Mouse (Mus musculus): ENCODE data around the gene Arpc5. TPM values are rescaled to one million over a fixed set of nuclear protein-coding genes. Genes with fewer than 3 reads are reported as not detected.
"Not testable (repeated sequence)": the region's sequence is repeated elsewhere in the genome, so short reads cannot be mapped to it uniquely, and the experiment has no call there.

Arpc5 gene
- polyA plus RNA-seq, 1 experiment from 2014 or later = 321 TPM

GRCm38 (mm10) chr1:152749276-152749675 is 17.1 kb upstream of the Arpc5 start:
- Histone ChIP-seq H3K27ac (replicated peaks) (no peak overlapping the region), H3K4me2 (no peak overlapping the region), H3K36me3 (no peaks in the 10 kb centered on the region), H3K4me3 (no peak overlapping the region), H3K9me3 (no peaks in the 10 kb centered on the region), H3K4me1 (replicated peaks) (peaks cover 14% of the 10 kb centered on the region; the same call in 1 of the 2 replicates), H3K27me3 (no peaks in the 10 kb centered on the region), H3K9ac (no peak overlapping the region)
- no peak for ATAC-seq (ENCODE audit: low read depth)
- 67% methylated on average over 9 of the region's 9 CpGs for WGBS

- H3K36me3 ChIP-seq = no peaks in the 10 kb centered on the region
- no peaks in the 10 kb centered on the region for H3K9me3 ChIP-seq
- no peak within 1 kb of the TSS for H3K27ac ChIP-seq (replicated peaks)
- no peak within 1 kb of the TSS for H3K9ac ChIP-seq
- no peak within 1 kb of the TSS for H3K4me2 ChIP-seq
- no peak within 1 kb of the TSS for H3K4me3 ChIP-seq
- H3K27me3 ChIP-seq = no peaks in the 10 kb centered on the region
- no peak for ATAC-seq (ENCODE audit: low read depth)
- WGBS = 61% methylated on average over 13 of the region's 13 CpGs
- H3K4me1 ChIP-seq (replicated peaks) = peaks cover 14% of the 10 kb centered on the region; the same call in 1 of the 2 replicates
Measured at GRCm38 (mm10) chr1:152750312-152750965, 15.9 kb upstream of the Arpc5 start, which contains the start of gene Apobec4. Apobec4 (plus strand) TSS chr1:152750551.

- H3K27ac ChIP-seq (replicated peaks) = no peak overlapping the region
- H3K27me3 ChIP-seq = peaks cover 3% of the 10 kb centered on the region; the same call in 1 of the 2 replicates
- no peaks in the 10 kb centered on the region for H3K36me3 ChIP-seq
- no peaks in the 10 kb centered on the region for H3K9me3 ChIP-seq
- H3K4me1 ChIP-seq (replicated peaks) = peaks cover 9% of the 10 kb centered on the region
- WGBS = 88% methylated on average over 2 of the region's 2 CpGs
- H3K9ac ChIP-seq = no peak overlapping the region
- H3K4me3 ChIP-seq = no peak overlapping the region
- H3K4me2 ChIP-seq = no peak overlapping the region
- ATAC-seq (ENCODE audit: low read depth) = no peak
Measured at GRCm38 (mm10) chr1:152761791-152762190, 4.6 kb upstream of the Arpc5 start.

- peak overlapping the region; percentile 98 for H3K4me3 ChIP-seq
- H3K4me2 ChIP-seq = peak overlapping the region; percentile 65
- peaks cover 3% of the 10 kb centered on the region; the same call in 1 of the 2 replicates for H3K27me3 ChIP-seq
- 1% methylated on average over 60 of the region's 60 CpGs for WGBS
- peaks cover 23% of the 10 kb centered on the region for H3K36me3 ChIP-seq
- no peaks in the 10 kb centered on the region for H3K9me3 ChIP-seq
- ATAC-seq (ENCODE audit: low read depth) = peak; percentile 63
- peak overlapping the region; percentile 98 for H3K9ac ChIP-seq
- H3K27ac ChIP-seq (replicated peaks) = peak overlapping the region; percentile 92
- H3K4me1 ChIP-seq (replicated peaks) = peaks cover 25% of the 10 kb centered on the region
Measured at GRCm38 (mm10) chr1:152766804-152767748, 734 bp downstream of the Arpc5 start.

GRCm38 (mm10) chr1:152767749-152768488 is 1.6 kb downstream of the Arpc5 start:
- ATAC-seq (ENCODE audit: low read depth) = no peak
- Histone ChIP-seq H3K9me3 (no peaks in the 10 kb centered on the region), H3K27ac (replicated peaks) (0 out of 2 replicates have a peak overlapping the region, but pooled peaks have one; percentile 42), H3K36me3 (peaks cover 31% of the 10 kb centered on the region), H3K4me2 (peak overlapping the region; percentile 65), H3K4me1 (replicated peaks) (peaks cover 25% of the 10 kb centered on the region), H3K27me3 (peaks cover 3% of the 10 kb centered on the region; the same call in 1 of the 2 replicates), H3K9ac (peak overlapping the region; percentile 98), H3K4me3 (peak overlapping the region; percentile 98)
- WGBS = 5% methylated on average over 5 of the region's 5 CpGs

GRCm38 (mm10) chr1:152771016-152771415 is 4.7 kb downstream of the Arpc5 start:
- peaks cover 16% of the 10 kb centered on the region for H3K4me1 ChIP-seq (replicated peaks)
- H3K4me2 ChIP-seq = no peak overlapping the region
- H3K4me3 ChIP-seq = no peak overlapping the region
- no peaks in the 10 kb centered on the region for H3K27me3 ChIP-seq
- no peak overlapping the region for H3K27ac ChIP-seq (replicated peaks)
- ATAC-seq (ENCODE audit: low read depth) = no peak
- WGBS = 91% methylated on average over 9 of the region's 9 CpGs
- H3K9ac ChIP-seq = no peak overlapping the region
- H3K9me3 ChIP-seq = no peaks in the 10 kb centered on the region
- peaks cover 61% of the 10 kb centered on the region for H3K36me3 ChIP-seq

GRCm38 (mm10) chr1:152774601-152775000 is 8.3 kb downstream of the Arpc5 start:
- 93% methylated on average over 3 of the region's 3 CpGs for WGBS
- not testable (repeated sequence) for H3K4me3 ChIP-seq; H3K27me3 ChIP-seq; H3K4me2 ChIP-seq; H3K9ac ChIP-seq; H3K9me3 ChIP-seq; H3K4me1 ChIP-seq (replicated peaks); ATAC-seq (ENCODE audit: low read depth); H3K27ac ChIP-seq (replicated peaks)
- peaks cover 65% of the 10 kb centered on the region for H3K36me3 ChIP-seq

GRCm38 (mm10) chr1:152779071-152779737 is 12.9 kb downstream of the Arpc5 start:
- H3K9ac ChIP-seq = no peak overlapping the region
- peak; percentile 71 for ATAC-seq (ENCODE audit: low read depth)
- H3K27me3 ChIP-seq = no peaks in the 10 kb centered on the region

GRCm38 (mm10) chr1:152784620-152785019 is 18.3 kb downstream of the Arpc5 start:
- 95% methylated on average over 8 of the region's 8 CpGs for WGBS
- H3K27me3 ChIP-seq = no peaks in the 10 kb centered on the region
- no peak for ATAC-seq (ENCODE audit: low read depth)
- no peak overlapping the region for H3K27ac ChIP-seq (replicated peaks)
- H3K4me3 ChIP-seq = no peak overlapping the region
- H3K36me3 ChIP-seq = no peaks in the 10 kb centered on the region
- no peak overlapping the region for H3K4me2 ChIP-seq
- no peaks in the 10 kb centered on the region for H3K4me1 ChIP-seq (replicated peaks)
- no peaks in the 10 kb centered on the region for H3K9me3 ChIP-seq
- no peak overlapping the region for H3K9ac ChIP-seq

More at GRCm38 (mm10) chr1:152779071-152779737, 12.9 kb downstream of the Arpc5 start:
- 39% methylated on average over 10 of the region's 10 CpGs for WGBS
- Histone ChIP-seq H3K27ac (replicated peaks) (no peak overlapping the region), H3K36me3 (peaks cover 26% of the 10 kb centered on the region), H3K4me1 (replicated peaks) (no peaks in the 10 kb centered on the region), H3K4me2 (no peak overlapping the region), H3K4me3 (no peak overlapping the region), H3K9me3 (no peaks in the 10 kb centered on the region)

GRCm38 (mm10) chr1:152785446-152785845 is 19.1 kb downstream of the Arpc5 start:
- 86% methylated on average over 3 of the region's 3 CpGs for WGBS

GRCm38 (mm10) chr1:152786953-152787352 is 20.6 kb downstream of the Arpc5 start:
- 86% methylated on average over 4 of the region's 4 CpGs for WGBS
- ATAC-seq (ENCODE audit: low read depth) = no peak

More at GRCm38 (mm10) chr1:152785446-152785845, 19.1 kb downstream of the Arpc5 start:
- H3K4me2 ChIP-seq; H3K27me3 ChIP-seq; H3K9me3 ChIP-seq; H3K4me3 ChIP-seq; H3K27ac ChIP-seq (replicated peaks); ATAC-seq (ENCODE audit: low read depth); H3K4me1 ChIP-seq (replicated peaks); H3K36me3 ChIP-seq; H3K9ac ChIP-seq: not testable (repeated sequence)

More at GRCm38 (mm10) chr1:152786953-152787352, 20.6 kb downstream of the Arpc5 start:
- no peaks in the 10 kb centered on the region for H3K27me3 ChIP-seq
- no peaks in the 10 kb centered on the region for H3K36me3 ChIP-seq
- no peak overlapping the region for H3K4me2 ChIP-seq
- H3K4me1 ChIP-seq (replicated peaks) = 0 out of 2 replicates have a peak, but pooled peaks cover 9% of the 10 kb centered on the region
- no peak overlapping the region for H3K9ac ChIP-seq
- no peak overlapping the region for H3K4me3 ChIP-seq
- H3K9me3 ChIP-seq = no peaks in the 10 kb centered on the region
- H3K27ac ChIP-seq (replicated peaks) = no peak overlapping the region

All from neural tube, embryonic 13.5 days (tissue).